Comparison of ENCODE assay signal across 23 mouse cellular contexts in the genomic region with DNA sequence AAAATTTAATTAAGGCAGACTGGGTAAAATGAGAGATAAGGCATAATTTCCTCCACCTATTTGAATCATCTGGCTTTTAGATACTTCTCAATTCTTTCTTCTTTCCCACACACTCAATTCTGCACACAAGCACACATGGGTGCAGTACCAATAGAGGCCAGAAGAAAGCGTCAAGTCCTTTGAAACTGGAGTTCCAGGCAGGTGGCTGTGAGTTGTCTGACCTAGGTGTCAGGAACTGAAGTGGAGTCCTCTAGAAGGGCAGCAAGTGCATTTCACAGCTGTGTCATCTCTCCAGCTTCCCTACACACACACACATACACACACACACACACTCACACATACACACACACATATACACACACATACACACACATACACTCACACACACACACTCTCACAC. TPM values are rescaled to one million over a fixed set of nuclear protein-coding genes. Genes with fewer than 3 reads are reported as not detected.
DNase-seq lines count a peak whose midpoint lies in the region; ATAC-seq and TF ChIP-seq lines count a peak whose summit lies in the region.
"Had no signal": no experiment of that assay in that cellular context is flagged by ENCODE, and none has a peak within 500 bp of the region (broad histone marks: within the 10 kb centered on the region; RNA-seq: fewer than 3 reads in every experiment).

No protein-coding gene starts in this region.

- DNase-seq in forebrain, postnatal 0 days: no peak
- DNase-seq in forebrain, embryonic 11.5 days (ENCODE audit: low spot score): no peak
- DNase-seq in midbrain, embryonic 11.5 days (ENCODE audit: low spot score, missing footprints): peak; percentile 62
- DNase-seq in ZHBTc4 (ENCODE audit: low read depth, low spot score): peak; percentile 64
- no peak for DNase-seq in cerebellum, postnatal 14 days
- DNase-seq in thymus, postnatal 4 days: no peak
- DNase-seq: adrenal gland, postnatal 10 days; B cell, adult 2 months; cerebellum, adult 11-12 months; cerebellum, adult 9-10 months; gastrocnemius, postnatal 36 days; heart, adult 11 months; heart, postnatal 36 days; kidney, adult 11 months had no signal

- TF ChIP-seq CTCF in forebrain, postnatal 0 days (IDR thresholded peaks at IDR 0.05; ENCODE audit: low read depth): peak; percentile 35; the same call in 1 of the 2 replicates

- H3K9ac ChIP-seq in forebrain, postnatal 0 days: no peak overlapping the region
- H3K9ac ChIP-seq in forebrain, embryonic 11.5 days (ENCODE audit: low read length): no peak overlapping the region
- H3K9ac ChIP-seq in midbrain, embryonic 11.5 days (ENCODE audit: low read length): no peak overlapping the region
- no peak overlapping the region for H3K9ac ChIP-seq in midbrain, embryonic 16.5 days (ENCODE audit: low read depth, low read length)
- H3K9ac ChIP-seq: heart, embryonic 13.5 days; hindbrain, embryonic 12.5 days had no signal

- 94% methylated on average over 1 of the region's 1 CpGs for WGBS in forebrain, postnatal 0 days
- WGBS in forebrain, embryonic 11.5 days: 95% methylated on average over 1 of the region's 1 CpGs
- WGBS in midbrain, embryonic 11.5 days: 100% methylated on average over 1 of the region's 1 CpGs
- 91% methylated on average over 1 of the region's 1 CpGs for WGBS in midbrain, embryonic 16.5 days

- no peaks in the 10 kb centered on the region for H3K27me3 ChIP-seq in forebrain, postnatal 0 days (ENCODE audit: insufficient read depth, low read length)
- H3K27me3 ChIP-seq in forebrain, embryonic 11.5 days (ENCODE audit: control insufficient read depth, insufficient read depth, low read length): no peaks in the 10 kb centered on the region
- peaks cover 5% of the 10 kb centered on the region for H3K27me3 ChIP-seq in midbrain, embryonic 11.5 days (ENCODE audit: control insufficient read depth, insufficient read depth, low read length)
- H3K27me3 ChIP-seq in midbrain, embryonic 16.5 days (ENCODE audit: control insufficient read depth, insufficient read depth, low read depth, low read length): no peaks in the 10 kb centered on the region
- H3K27me3 ChIP-seq: heart, embryonic 13.5 days; hindbrain, embryonic 12.5 days had no signal

- H3K36me3 ChIP-seq in forebrain, postnatal 0 days (ENCODE audit: insufficient read depth): peaks cover 31% of the 10 kb centered on the region
- H3K36me3 ChIP-seq in forebrain, embryonic 11.5 days (ENCODE audit: control insufficient read depth, insufficient read depth, low read length): peaks cover 3% of the 10 kb centered on the region; the same call in 1 of the 2 replicates
- peaks cover 8% of the 10 kb centered on the region; the same call in 1 of the 2 replicates for H3K36me3 ChIP-seq in midbrain, embryonic 11.5 days (ENCODE audit: control insufficient read depth, insufficient read depth, low read length)
- peaks cover 10% of the 10 kb centered on the region for H3K36me3 ChIP-seq in midbrain, embryonic 16.5 days (ENCODE audit: control insufficient read depth, insufficient read depth, low read length)

- H3K27ac ChIP-seq in forebrain, postnatal 0 days (ENCODE audit: low read depth, low read length): no peak overlapping the region
- H3K27ac ChIP-seq in forebrain, embryonic 11.5 days (ENCODE audit: low read depth, low read length): no peak overlapping the region
- no peak overlapping the region for H3K27ac ChIP-seq in midbrain, embryonic 11.5 days (ENCODE audit: low read depth, low read length)
- no peak overlapping the region for H3K27ac ChIP-seq in midbrain, embryonic 16.5 days (ENCODE audit: low read length)
- H3K27ac ChIP-seq: embryonic facial prominence, embryonic 10.5 days; heart, embryonic 13.5 days; hindbrain, embryonic 12.5 days had no signal

- no peak for ATAC-seq in forebrain, postnatal 0 days
- no peak for ATAC-seq in forebrain, embryonic 11.5 days (replicated peaks; ENCODE audit: low FRiP score)
- ATAC-seq in midbrain, embryonic 11.5 days (ENCODE audit: low FRiP score): no peak
- ATAC-seq in midbrain, embryonic 16.5 days: no peak
- ATAC-seq: CD4-positive, CD25-positive, alpha-beta regulatory T cell, adult 4 months; forebrain, embryonic 14.5 days; hindbrain, embryonic 16.5 days had no signal

- H3K4me3 ChIP-seq in forebrain, postnatal 0 days (ENCODE audit: low read depth, low read length): no peak overlapping the region
- no peak overlapping the region for H3K4me3 ChIP-seq in forebrain, embryonic 11.5 days (ENCODE audit: low read depth, low read length)
- H3K4me3 ChIP-seq in midbrain, embryonic 11.5 days (ENCODE audit: low read depth, low read length): no peak overlapping the region
- no peak overlapping the region for H3K4me3 ChIP-seq in midbrain, embryonic 16.5 days (ENCODE audit: low read depth, low read length)
- H3K4me3 ChIP-seq: embryonic facial prominence, embryonic 10.5 days; heart, embryonic 13.5 days; hindbrain, embryonic 12.5 days had no signal

- no peaks in the 10 kb centered on the region for H3K9me3 ChIP-seq in forebrain, postnatal 0 days (ENCODE audit: low read length)
- no peaks in the 10 kb centered on the region for H3K9me3 ChIP-seq in forebrain, embryonic 11.5 days (ENCODE audit: control insufficient read depth, low read length)
- no peaks in the 10 kb centered on the region for H3K9me3 ChIP-seq in midbrain, embryonic 11.5 days (ENCODE audit: control insufficient read depth, low read length)
- H3K9me3 ChIP-seq in midbrain, embryonic 16.5 days (replicated peaks; ENCODE audit: control insufficient read depth, low read length, poor library complexity, severe bottlenecking): no peaks in the 10 kb centered on the region
- H3K9me3 ChIP-seq: embryonic facial prominence, embryonic 10.5 days; heart, embryonic 13.5 days; hindbrain, embryonic 12.5 days had no signal

- H3K4me1 ChIP-seq in forebrain, postnatal 0 days (ENCODE audit: insufficient read depth): no peaks in the 10 kb centered on the region
- H3K4me1 ChIP-seq in forebrain, embryonic 11.5 days (replicated peaks; ENCODE audit: control insufficient read depth, insufficient read depth, low read length): no peaks in the 10 kb centered on the region
- peaks cover 2% of the 10 kb centered on the region; the same call in 1 of the 2 replicates for H3K4me1 ChIP-seq in midbrain, embryonic 11.5 days (ENCODE audit: control insufficient read depth, insufficient read depth, low read length)
- H3K4me1 ChIP-seq in midbrain, embryonic 16.5 days (ENCODE audit: control insufficient read depth, insufficient read depth, low read length): no peaks in the 10 kb centered on the region
- H3K4me1 ChIP-seq: embryonic facial prominence, embryonic 10.5 days; heart, embryonic 13.5 days; hindbrain, embryonic 12.5 days had no signal

- no peak overlapping the region for H3K4me2 ChIP-seq in forebrain, postnatal 0 days (ENCODE audit: low read depth)
- H3K4me2 ChIP-seq in forebrain, embryonic 11.5 days (ENCODE audit: low read depth, low read length, severe bottlenecking): no peak overlapping the region
- H3K4me2 ChIP-seq in midbrain, embryonic 11.5 days: no peak overlapping the region
- H3K4me2 ChIP-seq in midbrain, embryonic 16.5 days (ENCODE audit: low read length): no peak overlapping the region
- H3K4me2 ChIP-seq: heart, embryonic 13.5 days; hindbrain, embryonic 12.5 days had no signal

RNA-seq across cellular contexts. Expression of gene Cacng7, which starts 18.8 kb away (rescaled TPM):
- total RNA-seq in forebrain, postnatal 0 days (2014; rRNA removed): 73.4 and 78.9 TPM in 2 replicates
- polyA plus RNA-seq in forebrain, postnatal 0 days (2015; fragmentation: Nextera tagmentation; extraction: Ambion mirVana): 2.3 and 2.5 TPM in 2 replicates
- polyA plus RNA-seq in forebrain, embryonic 11.5 days (2014; fragmentation: Nextera tagmentation; extraction: Ambion mirVana): 4.9 and 5.6 TPM in 2 replicates
- polyA plus RNA-seq in midbrain, embryonic 11.5 days (2014; fragmentation: Nextera tagmentation; extraction: Ambion mirVana): 4.2 and 4.4 TPM in 2 replicates
- 2.6 and 3.0 TPM in 2 replicates for polyA plus RNA-seq in midbrain, embryonic 16.5 days (2015; fragmentation: Nextera tagmentation; extraction: Ambion mirVana)
- polyA plus RNA-seq: CD4-positive, CD25-positive, alpha-beta regulatory T cell, adult 4 months had no signal

RNA-seq across cellular contexts. Expression of gene Cacng8, which starts 38.9 kb away (rescaled TPM):
- total RNA-seq in forebrain, postnatal 0 days (2014; rRNA removed): 41.5 and 42.2 TPM in 2 replicates
- 16.5 and 17.8 TPM in 2 replicates for polyA plus RNA-seq in forebrain, postnatal 0 days (2015; fragmentation: Nextera tagmentation; extraction: Ambion mirVana)
- polyA plus RNA-seq in forebrain, embryonic 11.5 days (2014; fragmentation: Nextera tagmentation; extraction: Ambion mirVana): 7.9 and 9.3 TPM in 2 replicates
- 4.0 and 4.7 TPM in 2 replicates for polyA plus RNA-seq in midbrain, embryonic 11.5 days (2014; fragmentation: Nextera tagmentation; extraction: Ambion mirVana)
- polyA plus RNA-seq in midbrain, embryonic 16.5 days (2015; fragmentation: Nextera tagmentation; extraction: Ambion mirVana): 13.3 and 17.3 TPM in 2 replicates
- total RNA-seq: gastrocnemius, adult 8-10 months; gastrocnemius, postnatal 36 days; heart, postnatal 36 days had no signal
- polyA plus RNA-seq: CD4-positive, CD25-positive, alpha-beta regulatory T cell, adult 4 months; heart, postnatal 0 days had no signal

Comparison
In these comparisons a context has a peak if more than half of its experiments do, and no peak if none do; other contexts are left out.
1. DNase-seq: peak in midbrain, embryonic 11.5 days (single experiment) and ZHBTc4 (single experiment); none in forebrain, postnatal 0 days (single experiment), forebrain, embryonic 11.5 days (single experiment), cerebellum, postnatal 14 days (0 of 2) and thymus, postnatal 4 days (single experiment).